Mouse (Mus musculus): ENCODE measurements around the gene Rpl22l1.

GRCm38 (mm10) chr3:28775361-28775760 is 29.9 kb upstream of the Rpl22l1 start:
- no peak for TF ChIP-seq CTCF (IDR thresholded peaks at IDR 0.05; ENCODE audit: control insufficient read depth, insufficient read depth, insufficient replicate concordance, low read depth, low read length)
- TF ChIP-seq POLR2A (IDR thresholded peaks at IDR 0.05; ENCODE audit: control insufficient read depth, low read depth, low read length) = no peak

All from testis, adult 2 months (tissue).